Mouse (Mus musculus) layer of hippocampus, adult 2 months (tissue): Measurements from ENCODE around the gene Atg9b. TPM values are rescaled to one million over a fixed set of nuclear protein-coding genes. Genes with fewer than 3 reads are reported as not detected.
"Not testable (repeated sequence)": the region's sequence is repeated elsewhere in the genome, so short reads cannot be mapped to it uniquely, and the experiment has no call there.

ENCODE experiments used
- DNase-seq, 2 experiments: peaks; one replicate each; pipeline ENCODE4 v3.0.0; 2022; ENCODE audit warnings: low spot score in 2 of 2
- H3K27ac ChIP-seq: fragments of 200-600 bp; 2 replicates; pipeline ENCODE4 v1.8.1; 2022
- H3K4me3 ChIP-seq: fragments of 200-600 bp; 2 replicates; pipeline ENCODE4 v1.8.1; 2022; ENCODE audit warnings: mild to moderate bottlenecking
- CTCF ChIP-seq: fragments of 200-600 bp; conservative IDR thresholded peaks from 2 replicates; pipeline ENCODE4 v1.8.1; 2022; ENCODE audit warnings: antibody characterized with exemption, mild to moderate bottlenecking, moderate library complexity
- total RNA-seq, 2 experiments: library from RNA; stranded (reverse); gene quantifications; 2 replicates each; pipeline ENCODE4 v1.2.3; 2021

The Atg9b gene
- total RNA-seq, 2 experiments from 2014 or later, result 3.0 to 3.2 TPM

GRCm38 (mm10) chr5:24399686-24400085, 7.7 kb upstream of the Atg9b start:
- Histone ChIP-seq H3K4me3 (no peak overlapping the region), H3K27ac (no peak overlapping the region)
- TF ChIP-seq CTCF, result no peak
- no peak for DNase-seq

- not testable (repeated sequence) for DNase-seq, H3K27ac ChIP-seq, H3K4me3 ChIP-seq
- TF ChIP-seq CTCF, result peak; percentile 64
Observed at GRCm38 (mm10) chr5:24396254-24396653, 4.3 kb upstream of the Atg9b start.

DNA sequence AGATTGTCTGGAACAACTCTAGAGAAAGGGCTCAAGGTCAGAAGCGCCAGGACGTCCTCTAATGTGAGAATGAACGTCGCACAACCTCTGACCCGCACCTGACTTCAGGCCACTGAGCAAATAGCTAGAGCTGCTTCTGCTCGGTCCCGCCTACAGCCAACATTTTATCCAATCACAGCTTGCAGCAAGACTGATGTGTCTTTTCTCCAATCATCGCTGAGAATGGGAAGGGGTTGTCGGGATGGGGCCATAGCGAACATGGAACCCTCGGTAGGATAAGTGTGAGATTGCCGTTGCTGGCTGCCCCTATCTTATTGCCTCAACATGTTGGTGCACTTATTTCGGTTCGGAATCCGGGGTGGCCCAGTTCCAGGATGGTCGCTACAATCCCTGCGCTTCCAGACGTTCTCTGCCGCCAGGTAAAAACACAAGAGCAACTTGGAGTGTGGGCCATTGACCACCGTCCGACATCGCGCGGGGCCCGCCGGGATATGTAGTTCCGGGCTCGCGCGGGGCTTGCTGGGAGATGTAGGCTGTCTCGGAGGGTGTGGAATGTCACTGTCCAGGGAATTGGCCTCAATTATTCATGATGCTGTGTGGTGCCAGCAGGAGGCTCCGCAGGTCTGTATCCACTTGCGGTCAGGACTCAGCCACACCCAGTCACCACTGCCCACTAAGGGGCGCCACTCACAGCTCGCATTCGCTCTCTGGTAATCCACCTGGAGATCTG, 2.4 kb upstream of the Atg9b start:
- H3K27ac ChIP-seq, result peak overlapping the region; percentile 99
- peak overlapping the region; percentile 88 for H3K4me3 ChIP-seq
- peak; percentile 83 for TF ChIP-seq CTCF
- DNase-seq, result peak; percentile 93 to 97

- DNase-seq, result peak; percentile 87
- peak; percentile 95 for TF ChIP-seq CTCF
- Histone ChIP-seq H3K27ac (peak within 1 kb of the TSS; percentile 99), H3K4me3 (peak within 1 kb of the TSS; percentile 88)
Observed at GRCm38 (mm10) chr5:24393392-24393997, 1.6 kb upstream of the Atg9b start, which contains the start of gene Abcb8. Gene Abcb8, plus strand, starts transcription at chr5:24393663.

DNA sequence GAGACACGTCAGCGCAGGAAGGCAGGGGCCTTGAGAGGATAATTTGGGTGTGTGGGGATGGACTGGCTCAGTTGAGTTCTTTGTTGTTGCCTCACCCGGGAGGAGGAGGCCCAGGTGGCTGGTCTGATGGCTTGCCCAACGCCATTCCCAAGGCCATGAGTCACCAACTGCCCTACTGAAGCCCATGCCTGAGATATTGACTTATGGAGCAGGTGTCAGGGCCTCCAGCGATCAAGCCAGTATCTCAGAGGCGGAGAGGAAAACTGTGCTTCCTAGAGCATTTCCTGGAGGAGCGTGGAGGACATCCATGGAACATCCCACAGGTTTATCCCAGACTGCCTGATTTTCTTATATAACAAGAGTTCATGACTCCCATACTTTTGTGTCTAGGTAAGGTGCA, 781 bp upstream of the Atg9b start:
- Histone ChIP-seq H3K27ac (no peak overlapping the region), H3K4me3 (no peak overlapping the region)
- no peak for DNase-seq
- TF ChIP-seq CTCF, result no peak

DNA sequence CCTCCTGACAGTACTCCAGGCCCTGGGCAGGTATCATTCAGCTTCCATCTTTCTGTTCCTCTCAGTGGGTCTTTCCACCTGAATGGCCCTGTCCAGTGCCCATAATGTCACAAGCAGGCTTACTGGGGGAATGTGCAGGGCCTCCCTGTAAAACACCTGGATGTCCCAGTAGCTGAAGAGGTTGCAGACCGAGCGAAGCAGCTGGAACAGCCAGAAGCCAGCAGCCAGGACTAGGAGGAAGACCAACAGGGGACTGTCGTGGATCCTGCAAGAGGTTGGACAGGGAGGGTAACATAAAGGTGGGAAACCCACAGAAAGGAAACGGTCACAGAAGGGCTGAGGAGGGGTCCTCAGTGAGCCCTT, 2.3 kb downstream of the Atg9b start:
- no peak for DNase-seq
- Histone ChIP-seq H3K4me3 (no peak overlapping the region), H3K27ac (no peak overlapping the region)
- TF ChIP-seq CTCF, result no peak

GRCm38 (mm10) chr5:24389011-24389657, 2.8 kb downstream of the Atg9b start:
- Histone ChIP-seq H3K4me3 (no peak overlapping the region), H3K27ac (no peak overlapping the region)
- no peak for DNase-seq
- no peak for TF ChIP-seq CTCF

DNA sequence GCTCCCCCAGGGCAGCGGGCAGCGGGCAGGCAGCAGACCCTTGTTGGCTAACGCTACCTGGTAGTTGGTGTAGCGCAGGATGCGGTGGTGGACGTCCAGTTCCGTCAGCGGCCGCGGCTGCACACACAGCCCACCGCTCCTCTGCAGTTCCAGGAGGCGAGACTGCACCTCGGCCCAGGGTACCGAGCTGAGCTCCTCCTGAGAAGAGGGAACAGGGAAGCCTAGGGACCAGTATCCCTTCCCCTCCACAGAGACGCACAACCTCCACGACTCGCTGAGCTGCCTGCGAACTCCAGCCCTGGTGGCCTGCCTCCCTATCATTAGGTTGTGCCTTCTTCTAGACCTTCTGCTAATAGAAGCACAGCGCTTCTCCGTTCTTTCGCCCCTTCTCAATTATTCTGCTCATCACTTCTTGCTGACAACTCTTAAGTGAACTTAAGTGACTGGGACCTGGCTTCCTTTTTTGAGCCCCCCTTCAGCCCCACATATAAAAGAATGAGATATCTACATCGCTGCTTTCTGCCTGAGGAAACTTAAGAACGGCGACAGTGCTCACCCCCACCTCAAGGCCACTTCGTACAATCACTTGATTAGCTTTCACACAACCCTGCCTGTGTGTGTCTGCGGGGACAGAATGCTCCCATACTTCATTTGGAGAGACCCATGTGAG, 3.6 kb downstream of the Atg9b start:
- peak overlapping the region; percentile 4; the same call in 1 of the 2 replicates for H3K27ac ChIP-seq
- no peak for DNase-seq
- TF ChIP-seq CTCF, result no peak

GRCm38 (mm10) chr5:24387264-24388241, 4.4 kb downstream of the Atg9b start:
- H3K27ac ChIP-seq, result peak overlapping the region; percentile 4; the same call in 1 of the 2 replicates

More for the DNA sequence above, 3.6 kb downstream of the Atg9b start:
- H3K4me3 ChIP-seq, result peak overlapping the region; percentile 55

GRCm38 (mm10) chr5:24385887-24386550, 5.9 kb downstream of the Atg9b start:
- TF ChIP-seq CTCF, result no peak
- DNase-seq, result no peak
- no peak overlapping the region for H3K27ac ChIP-seq

More at GRCm38 (mm10) chr5:24387264-24388241, 4.4 kb downstream of the Atg9b start:
- H3K4me3 ChIP-seq, result peak overlapping the region; percentile 55
- peak; percentile 54 for TF ChIP-seq CTCF
- DNase-seq, result peak; percentile 56 to 57

GRCm38 (mm10) chr5:24385374-24385773, 6.6 kb downstream of the Atg9b start:
- Histone ChIP-seq H3K4me3 (no peak overlapping the region), H3K27ac (peak overlapping the region; percentile 84; the same call in 1 of the 2 replicates)
- no peak for TF ChIP-seq CTCF
- no peak for DNase-seq

More at GRCm38 (mm10) chr5:24385887-24386550, 5.9 kb downstream of the Atg9b start:
- H3K4me3 ChIP-seq, result no peak overlapping the region

DNA sequence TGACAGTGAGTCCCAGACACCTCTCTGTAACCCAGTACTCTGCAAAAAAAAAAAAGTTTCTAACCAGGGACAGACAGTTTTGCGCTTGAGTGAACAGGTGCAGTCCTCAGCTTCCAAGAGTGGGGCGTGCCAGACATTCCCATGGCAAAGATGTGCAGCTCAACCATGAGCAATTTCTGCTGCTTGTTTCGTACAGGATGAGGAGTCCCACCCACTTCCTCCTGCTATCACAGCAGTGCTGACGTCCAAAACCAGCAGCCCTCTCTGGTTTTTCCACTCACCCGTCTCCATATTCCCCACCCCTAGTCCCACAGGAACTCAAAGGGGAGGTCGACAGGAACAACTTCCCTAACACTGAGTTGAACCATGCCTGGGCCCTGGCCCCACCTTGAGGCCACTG, 7.5 kb downstream of the Atg9b start:
- peak overlapping the region; percentile 84; the same call in 1 of the 2 replicates for H3K27ac ChIP-seq
- peak overlapping the region; percentile 75 for H3K4me3 ChIP-seq
- peak in 1 of 2 experiments; percentile 63 for DNase-seq
- TF ChIP-seq CTCF, result no peak
